Mouse (Mus musculus) right cerebral cortex, adult 2 months (tissue): ENCODE measurements around the gene Mphosph9.
A peak's percentile ranks its signal among the peaks of the same experiment; 100 is the strongest.
"Not testable (repeated sequence)": the region's sequence is repeated elsewhere in the genome, so short reads cannot be mapped to it uniquely, and the experiment has no call there.

ENCODE experiments used
- DNase-seq, 2 experiments: peaks; one replicate each; pipeline ENCODE4 v3.0.0; 2021 to 2022; ENCODE audit warnings: low spot score in 2 of 2

The Mphosph9 gene

DNA sequence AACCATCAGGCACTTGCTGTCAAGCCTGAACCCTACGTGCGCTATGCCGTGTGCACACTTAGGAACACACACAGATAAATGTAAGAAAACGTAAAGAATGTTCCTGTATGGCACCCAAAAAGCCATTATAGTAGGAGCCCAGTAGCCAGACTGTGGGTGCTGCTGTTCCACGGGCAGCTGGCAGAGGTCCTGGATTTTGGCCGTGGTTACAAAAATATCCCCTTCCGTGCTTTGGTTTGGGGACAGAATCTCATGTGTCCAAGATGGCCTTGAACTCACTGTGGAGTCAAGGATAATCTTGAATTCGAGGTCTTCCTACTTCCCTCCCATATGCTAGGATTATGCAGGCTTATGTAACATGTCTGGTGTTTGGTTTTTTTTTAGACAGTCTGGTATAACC, 15.1 kb upstream of the Mphosph9 start:
- no peak for DNase-seq

DNA sequence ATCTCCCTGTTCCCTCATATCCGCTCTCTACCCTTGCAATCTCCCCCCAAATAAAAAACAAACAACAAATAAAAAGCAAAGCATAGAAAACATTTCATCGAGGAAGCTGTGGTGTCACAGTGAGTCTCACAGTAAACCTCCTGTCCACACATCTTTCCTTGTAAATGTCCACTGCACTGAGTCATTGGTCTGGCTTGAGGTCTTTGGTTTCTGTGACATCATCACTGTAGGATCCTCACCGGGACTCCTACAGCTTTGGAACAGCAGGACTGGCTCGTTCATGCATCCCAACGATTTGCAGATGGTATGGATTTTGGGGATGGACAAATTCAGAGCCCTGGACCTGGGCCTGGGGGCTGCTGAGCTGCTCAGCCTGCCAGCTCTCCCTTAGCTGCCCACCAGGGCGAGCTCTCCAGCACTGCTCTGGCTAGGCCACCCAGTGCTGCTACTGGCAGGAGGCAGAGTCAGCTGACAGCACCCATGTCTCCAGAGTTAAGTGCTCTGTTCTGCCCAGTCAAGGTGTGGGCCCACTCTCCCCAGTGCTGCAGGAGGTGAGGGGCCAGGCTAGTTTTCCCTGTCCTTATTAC, 14.1 kb upstream of the Mphosph9 start:
- not testable (repeated sequence) for DNase-seq

DNA sequence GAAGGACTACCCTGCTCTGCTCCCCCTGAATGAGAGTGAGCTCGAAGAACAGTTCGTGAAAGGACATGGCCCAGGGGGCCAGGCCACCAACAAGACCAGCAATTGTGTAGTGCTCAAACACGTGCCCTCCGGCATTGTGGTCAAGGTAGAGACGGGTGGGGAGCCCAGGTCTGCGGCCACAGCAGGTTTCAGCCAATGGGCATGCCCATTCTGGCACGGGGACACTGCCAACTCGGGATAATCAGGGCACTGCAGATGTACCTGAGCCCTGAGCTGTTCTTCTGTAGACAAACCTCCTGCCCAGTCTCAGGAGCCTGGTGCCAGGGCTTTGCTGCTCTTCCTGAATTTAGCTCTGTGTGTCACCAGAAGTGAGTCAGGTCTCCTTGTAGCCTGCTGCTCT, 11.0 kb upstream of the Mphosph9 start:
- no peak for DNase-seq

DNA sequence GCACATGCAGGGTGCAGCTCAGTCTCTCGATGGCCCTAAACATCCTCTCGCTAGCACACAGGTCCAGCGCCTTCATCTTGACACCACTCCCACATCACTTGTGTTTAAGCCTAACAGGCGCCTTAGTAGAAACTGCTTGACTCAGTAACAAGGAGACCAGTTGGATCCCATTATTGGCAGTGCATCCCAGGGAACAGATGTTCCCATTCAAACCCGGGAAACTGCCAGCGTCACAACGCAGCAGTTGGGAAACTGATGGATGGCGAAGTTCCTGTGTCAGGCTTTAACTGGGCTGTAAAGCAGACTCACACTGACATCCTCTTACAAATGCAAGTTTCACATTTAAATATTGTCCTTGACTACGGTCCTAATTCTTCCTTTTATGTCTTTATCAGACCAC, 10.1 kb upstream of the Mphosph9 start:
- DNase-seq = peak; percentile 61 to 68

DNA sequence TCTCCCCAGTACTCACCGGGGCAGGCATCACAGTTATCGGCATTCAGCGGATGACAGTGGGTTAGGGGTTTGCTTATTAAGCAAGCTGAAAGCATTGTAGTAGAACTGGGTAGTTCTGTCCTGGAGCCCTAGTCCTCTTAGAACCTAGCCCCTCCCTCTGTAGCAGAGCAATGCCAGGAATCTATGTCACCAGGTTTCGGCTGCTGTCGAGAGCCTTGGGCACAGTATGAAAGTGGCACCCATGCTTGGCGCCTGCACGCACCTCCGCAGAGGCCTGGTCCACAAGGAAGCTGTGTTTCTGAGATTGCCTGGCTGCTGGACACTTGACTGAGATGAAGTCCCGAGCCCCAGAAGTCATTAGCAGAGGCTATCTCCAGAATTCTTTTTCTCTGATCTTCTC, 9.3 kb upstream of the Mphosph9 start:
- no peak for DNase-seq

DNA sequence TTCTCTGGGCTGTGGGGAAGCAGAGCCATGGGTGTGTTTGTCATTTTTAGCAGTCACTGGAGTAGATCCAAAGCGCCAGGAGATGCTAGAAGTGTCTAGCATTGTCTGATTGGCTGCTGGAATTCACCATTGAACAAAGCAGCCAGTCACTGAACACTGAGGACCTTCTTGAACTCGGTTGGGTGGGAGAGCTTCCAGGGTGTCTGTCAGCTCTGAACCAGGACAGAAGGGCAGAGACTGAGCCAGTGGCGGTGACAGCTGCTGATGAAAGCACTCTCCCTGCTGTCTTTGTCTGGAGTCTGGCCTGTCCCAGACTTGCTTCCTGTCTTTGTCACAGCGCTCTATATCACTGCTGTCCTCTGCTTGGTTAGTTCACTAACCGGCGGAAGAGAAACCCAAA, 6.6 kb upstream of the Mphosph9 start:
- DNase-seq = peak; percentile 34

DNA sequence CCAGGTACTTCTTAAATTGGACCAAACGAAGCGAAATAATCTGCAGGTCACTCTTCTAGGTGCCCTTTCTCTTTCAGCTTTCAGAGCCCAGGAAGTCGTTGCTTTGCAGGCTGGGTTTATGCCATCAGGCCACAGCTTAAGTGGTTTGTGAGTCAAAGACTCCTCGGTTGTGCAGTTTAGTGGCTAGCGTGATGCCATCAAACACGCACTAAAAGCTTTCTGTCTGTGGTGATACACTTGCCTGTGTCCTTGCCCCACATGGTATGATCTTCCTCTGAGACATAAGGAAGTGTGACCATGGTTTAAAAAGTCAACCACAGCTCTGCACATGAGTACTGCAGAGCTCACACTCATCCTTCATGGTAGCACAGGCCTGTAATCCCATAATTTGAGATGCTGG, 2.3 kb upstream of the Mphosph9 start:
- DNase-seq = no peak

DNA sequence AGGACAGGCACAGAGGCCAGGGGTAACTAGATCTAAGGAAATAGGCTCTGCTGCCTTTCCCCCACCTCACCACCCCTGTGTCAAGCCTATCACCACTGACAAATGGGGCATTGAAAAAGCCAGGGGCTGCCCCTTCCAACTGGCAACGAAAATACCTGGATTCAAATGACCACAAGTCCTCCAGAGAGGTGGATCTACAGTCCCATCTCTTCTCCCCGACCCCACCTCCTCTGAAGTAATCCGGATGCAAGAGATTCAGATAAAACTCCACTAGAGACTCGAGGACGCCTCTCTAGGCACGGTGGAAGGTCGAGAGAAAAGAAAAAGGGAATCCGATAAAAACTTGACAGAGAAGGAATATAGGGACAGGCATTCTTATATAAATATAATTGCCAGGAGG, 943 bp downstream of the Mphosph9 start:
- DNase-seq = no peak

DNA sequence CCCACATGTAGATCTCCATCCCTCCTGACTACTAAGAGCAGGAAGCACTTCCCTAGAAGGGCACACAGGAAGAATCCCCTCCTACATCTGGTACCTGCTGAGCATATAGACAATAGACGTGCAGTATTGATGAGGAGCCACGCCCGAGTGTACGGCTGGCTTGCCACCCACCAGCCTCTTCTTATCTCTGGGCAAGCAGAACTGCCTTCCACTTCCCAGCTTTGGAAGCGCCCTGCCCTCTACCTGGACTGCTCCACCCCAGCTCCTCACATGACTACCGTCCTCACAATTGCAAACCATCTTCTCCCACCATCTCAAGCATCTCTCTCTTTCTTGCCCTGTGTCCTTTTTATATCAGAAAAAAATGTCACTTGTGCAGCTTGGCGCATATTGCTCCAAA, 10.1 kb downstream of the Mphosph9 start:
- no peak for DNase-seq

DNA sequence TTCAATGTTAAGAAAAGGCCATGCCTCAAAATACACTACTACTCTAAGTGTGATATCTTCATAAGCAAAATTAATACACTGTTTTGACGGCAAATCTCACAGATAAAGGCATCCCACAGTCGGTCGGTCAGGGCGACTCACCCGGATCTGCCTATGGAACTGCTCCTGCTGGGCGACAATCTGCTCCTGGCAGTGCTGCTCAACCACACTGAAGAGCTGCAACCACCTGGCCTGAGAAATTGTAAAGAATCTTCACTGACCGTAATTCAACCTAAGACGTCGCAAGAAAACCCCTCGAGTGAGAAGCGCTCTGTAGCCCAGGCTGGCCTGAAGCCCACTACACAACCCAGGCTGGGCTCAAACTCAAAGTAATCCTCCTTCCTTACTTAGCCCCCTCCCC, 11.8 kb downstream of the Mphosph9 start:
- no peak for DNase-seq

DNA sequence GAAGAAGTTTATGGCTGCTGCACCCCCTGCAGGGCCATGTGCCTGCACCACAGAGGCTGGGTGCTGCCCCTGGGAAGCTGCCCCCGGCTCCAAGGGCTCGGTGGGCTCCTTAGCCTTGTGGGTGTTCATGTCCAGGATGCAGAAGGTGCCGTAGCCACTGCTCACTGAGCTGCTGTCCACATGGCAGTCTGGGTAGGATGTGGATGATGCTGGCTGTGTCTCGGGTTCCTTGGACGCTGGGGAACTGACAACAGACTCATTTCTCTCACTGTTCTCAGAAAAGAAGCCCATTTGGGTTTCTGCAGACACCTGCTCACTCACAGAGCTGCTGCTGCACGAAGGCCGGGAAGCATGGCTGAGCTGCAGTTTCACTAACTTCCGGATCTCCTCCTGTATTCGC, 12.3 kb downstream of the Mphosph9 start:
- DNase-seq = no peak

DNA sequence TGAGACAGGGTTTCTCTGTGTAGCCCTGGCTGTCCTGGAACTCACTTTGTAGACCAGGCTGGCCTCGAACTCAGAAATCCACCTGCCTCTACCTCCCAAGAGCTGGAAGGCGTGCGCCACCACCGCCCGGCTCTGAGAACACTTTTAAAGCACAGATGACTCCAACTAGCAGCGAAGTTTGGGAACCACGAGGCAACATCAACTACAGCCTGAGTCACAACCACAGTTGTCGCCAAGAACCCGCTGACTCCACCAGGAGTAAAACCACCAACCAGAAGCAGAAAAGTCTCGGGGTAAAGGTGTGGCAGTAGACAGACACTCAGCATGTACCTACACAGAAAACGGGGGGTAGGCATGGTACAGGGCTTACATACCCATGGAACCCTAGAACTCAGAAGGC, 17.7 kb downstream of the Mphosph9 start:
- no peak for DNase-seq

DNA sequence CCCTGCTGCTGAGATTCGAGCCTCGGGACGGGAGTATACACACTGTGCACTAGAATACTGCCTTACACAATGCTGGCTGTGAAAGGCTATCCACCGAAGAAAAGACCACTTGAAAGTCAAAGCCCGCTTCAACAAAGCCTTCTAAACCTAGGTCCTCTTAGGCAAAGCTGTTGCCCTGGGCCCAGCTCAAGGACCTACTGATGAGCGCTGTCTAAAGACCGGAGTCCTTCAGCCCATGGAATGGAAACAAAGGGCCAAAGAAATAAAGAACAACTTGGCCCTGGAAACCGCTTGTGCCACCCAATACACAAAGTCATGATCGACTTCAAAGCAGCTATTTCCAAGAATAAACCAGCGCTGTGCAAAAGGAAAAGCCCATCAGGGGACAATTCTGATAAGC, 18.6 kb downstream of the Mphosph9 start:
- DNase-seq = no peak

DNA sequence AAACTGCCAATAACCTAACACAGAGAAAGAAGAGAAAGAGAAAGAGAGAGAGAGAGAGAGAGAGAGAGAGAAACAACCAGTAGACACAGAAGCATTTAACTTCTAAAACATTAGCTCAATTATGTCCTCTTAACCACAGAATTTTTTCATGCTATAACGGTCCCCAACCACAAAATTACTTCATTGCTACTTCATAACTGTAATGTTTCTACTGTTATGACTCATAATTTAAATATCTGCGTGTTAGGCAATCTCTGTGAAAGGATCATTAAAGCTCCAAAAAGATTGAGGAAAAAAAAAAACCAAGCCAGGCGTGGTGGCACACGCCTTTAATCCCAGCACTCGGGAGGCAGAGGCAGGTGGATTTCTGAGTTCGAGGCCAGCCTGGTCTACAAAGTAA, 24.9 kb downstream of the Mphosph9 start:
- DNase-seq = not testable (repeated sequence)

DNA sequence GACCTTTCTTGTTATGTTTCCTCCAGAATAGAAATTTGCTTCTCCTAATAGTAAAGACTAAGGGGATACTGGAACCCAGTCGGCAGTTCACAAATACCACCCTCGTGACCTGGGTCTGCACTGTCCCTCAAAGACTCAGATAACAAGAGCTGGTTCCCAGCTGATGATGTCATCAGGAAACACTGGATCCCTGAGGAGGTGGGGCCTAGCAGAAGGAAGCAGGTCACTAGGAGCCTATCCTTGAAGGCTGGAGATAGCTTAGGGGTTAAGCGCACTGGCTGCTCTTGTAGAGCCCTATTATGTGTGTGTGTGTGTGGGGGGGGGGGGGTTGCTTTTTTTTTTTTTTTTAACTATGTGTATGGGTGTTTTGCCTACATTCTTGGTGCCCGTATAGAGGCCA, 27.6 kb downstream of the Mphosph9 start:
- DNase-seq = no peak

DNA sequence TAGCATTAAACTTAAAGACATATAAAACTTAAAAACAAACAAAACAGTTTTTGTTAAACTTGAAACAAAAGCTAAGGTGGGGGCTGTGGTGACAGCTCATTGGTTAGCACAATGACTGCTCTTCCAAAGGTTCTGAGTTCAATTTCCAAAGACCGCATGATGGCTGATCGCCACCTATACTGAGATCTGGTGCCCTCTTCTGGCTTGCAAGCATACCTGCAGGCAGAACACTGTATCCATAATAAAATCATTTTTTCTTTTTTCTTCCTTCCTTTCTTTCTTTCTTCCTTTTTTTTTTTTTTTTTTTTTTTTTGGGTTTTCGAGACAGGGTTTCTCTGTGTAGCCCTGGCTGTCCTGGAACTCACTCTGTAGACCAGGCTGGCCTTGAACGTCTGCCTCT, 28.5 kb downstream of the Mphosph9 start:
- DNase-seq = peak in 1 of 2 experiments; percentile 28

DNA sequence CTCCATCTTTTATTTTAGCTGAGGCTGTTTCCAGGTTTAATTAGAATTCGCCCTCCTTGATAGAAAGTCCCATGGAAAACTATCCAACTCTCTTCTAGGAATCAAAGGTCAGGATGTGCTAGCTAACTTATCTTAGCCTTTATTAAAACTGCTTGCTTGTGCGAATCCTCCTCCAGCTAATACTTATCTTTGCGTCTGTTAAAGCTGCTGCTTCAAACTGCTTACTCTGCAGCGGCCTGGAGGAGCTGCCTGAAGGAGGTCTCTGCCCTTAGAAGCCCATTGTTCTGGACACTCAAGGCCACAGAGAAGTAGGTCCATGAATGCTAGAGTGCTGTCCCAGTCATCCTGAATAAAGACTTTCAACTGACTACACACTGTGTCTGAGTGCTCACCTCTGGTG, 31.3 kb downstream of the Mphosph9 start:
- no peak for DNase-seq

DNA sequence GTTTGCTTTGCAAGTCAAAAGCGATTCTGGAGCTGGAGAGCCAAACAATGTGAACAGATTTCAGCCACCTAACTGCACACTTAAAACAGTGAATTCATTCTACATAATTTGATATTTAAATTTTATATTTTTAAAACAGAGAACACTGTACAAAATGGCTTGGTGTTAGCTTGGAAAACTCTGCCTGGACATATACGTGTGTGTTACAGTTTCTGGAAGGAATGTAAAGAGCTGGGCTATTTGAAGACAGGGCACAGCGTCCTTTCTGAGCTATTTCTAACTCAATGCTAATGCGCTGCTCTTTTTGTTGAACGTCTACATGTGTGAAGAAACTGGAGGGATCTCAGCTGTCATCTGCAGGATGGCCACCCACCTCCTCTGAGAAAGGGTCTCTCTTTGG, 33.8 kb downstream of the Mphosph9 start:
- no peak for DNase-seq

DNA sequence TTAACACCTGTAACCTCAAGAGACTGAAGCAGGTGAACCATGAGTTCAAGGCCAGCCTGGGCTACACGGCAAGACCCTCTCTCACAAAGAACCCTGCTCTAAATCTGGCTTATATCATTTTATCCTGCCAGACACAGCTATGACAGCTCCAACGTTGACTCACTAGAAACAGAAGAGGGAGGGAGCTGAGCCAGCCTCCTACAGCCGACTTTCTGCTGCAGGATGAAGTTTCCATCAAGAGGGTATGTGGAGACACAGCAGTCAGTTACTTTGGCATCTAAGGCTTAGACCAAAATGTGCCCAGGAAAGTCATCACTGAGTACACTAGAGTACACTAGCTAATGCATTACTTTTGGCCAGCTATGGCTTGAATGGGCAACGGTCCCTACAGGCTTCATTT, 37.6 kb downstream of the Mphosph9 start:
- peak in 1 of 2 experiments; percentile 43 for DNase-seq

DNA sequence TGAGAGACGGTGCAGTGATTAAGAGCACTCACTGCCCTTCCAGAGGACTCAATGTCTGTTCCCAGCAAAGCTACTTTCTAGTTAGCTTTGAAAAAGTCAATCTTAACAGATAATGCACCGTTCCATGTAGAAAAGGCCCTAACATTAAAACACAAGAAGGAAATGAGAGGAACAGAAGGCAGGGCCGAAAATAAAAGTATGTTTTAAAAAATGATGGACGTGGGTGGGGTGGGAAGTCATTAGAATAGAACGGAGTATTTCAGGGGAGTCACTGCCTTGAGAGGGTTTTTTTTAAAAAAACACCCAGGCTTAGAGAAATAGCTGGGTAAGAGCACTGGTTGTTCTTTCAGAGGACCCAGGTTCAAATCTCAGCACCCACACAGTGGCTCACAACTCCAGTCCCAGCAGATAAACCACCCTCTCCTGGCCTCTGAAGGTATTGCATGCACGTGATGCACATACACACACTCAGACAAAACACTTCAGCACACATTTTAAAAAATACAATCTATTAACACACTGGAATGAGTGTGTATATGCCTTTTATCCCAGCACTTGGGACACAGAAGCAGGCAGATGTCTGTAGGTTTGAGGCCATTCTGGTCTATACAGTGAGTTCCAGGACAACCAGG, 40.0 kb downstream of the Mphosph9 start:
- DNase-seq = peak; percentile 31 to 36

DNA sequence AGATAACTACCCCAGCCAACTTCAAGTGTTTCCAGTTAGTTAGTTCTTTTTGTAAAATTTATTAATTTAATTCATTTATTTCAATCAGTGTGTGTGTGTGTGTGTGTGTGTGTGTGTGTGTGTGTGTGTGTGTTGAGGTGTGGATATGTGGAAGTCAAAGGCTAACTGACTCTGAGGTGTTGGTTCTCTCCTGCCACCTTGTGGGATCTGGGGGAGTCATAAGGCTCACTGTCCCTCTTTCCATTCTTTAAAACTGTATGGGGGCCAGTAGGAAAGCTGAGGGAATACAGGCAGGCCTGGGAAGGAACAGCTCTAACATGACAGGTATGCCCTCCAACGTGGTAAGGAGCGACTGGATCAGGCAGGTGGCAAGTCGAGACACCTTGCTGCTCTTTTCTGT, 43.4 kb downstream of the Mphosph9 start:
- DNase-seq = no peak

DNA sequence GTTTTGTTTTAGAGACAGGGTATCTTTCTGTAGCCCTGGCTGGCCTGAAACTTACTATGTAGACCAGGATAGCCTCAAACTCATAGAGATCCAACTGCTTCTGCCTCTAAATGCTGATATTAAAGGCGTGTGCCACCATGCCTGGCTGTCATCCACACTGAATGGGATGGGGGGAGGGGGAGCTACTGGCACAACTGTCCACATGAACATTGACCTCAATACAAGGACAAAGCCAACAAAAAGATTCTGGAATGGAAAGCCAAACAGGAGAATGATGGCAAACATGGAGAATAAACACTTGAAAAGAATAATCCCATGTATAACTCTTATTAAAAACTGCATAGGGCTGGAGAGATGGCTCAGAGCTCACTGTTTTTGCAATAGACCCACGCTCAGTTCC, 44.9 kb downstream of the Mphosph9 start:
- no peak for DNase-seq

DNA sequence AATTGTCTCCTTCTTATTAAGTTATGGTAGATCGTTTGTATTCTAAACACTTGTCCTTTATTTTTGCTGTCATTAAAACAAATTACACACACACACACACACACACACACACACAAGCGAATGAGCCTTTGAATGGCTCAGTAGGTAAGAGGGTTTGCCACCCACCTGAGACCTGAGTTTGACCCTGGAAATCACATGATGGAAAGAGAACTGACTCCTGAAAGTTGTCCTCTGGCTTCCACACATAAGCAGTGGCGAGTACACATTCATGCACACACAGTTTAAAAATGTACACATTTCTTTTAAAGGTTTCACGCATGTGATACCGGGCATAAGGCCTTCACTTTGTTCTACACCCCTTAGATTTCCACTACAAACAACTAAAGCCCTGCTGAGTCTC, 57.5 kb downstream of the Mphosph9 start:
- no peak for DNase-seq

DNA sequence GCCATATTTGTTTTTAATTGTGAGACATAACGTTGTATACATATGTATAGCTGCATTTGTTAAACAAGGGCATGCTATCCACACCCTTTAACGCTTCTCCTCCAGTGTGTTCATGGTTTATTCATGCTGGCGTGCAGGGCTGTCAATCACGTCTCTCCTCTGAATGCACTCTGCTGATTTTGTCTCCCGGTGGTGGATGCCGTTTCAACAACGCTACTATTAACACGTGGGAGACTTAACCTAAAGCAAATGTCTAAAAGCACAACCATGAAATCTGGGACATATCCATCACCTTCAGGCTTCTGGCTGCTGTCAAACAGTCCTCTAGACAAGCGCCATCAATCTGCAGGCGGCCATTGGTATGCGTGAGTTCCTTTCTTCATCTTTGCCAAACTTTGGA, 58.1 kb downstream of the Mphosph9 start:
- no peak for DNase-seq
